Mouse (Mus musculus) cortical plate, adult 2 months (tissue): ENCODE data around the gene Tspan4.

ENCODE experiments used
- CTCF ChIP-seq: fragments of 200-500 bp; IDR thresholded peaks from 2 replicates; pipeline ENCODE4 v1.5.1; 2011; ENCODE audit warnings: mild to moderate bottlenecking, control low read depth, low read length; ENCODE audit not compliant: insufficient read depth; ENCODE audit errors: extremely low read depth
- POLR2A ChIP-seq: fragments of 200-500 bp; IDR thresholded peaks from 2 replicates; pipeline ENCODE4 v1.6.1; 2011; ENCODE audit warnings: mild to moderate bottlenecking, low read length, control low read depth; ENCODE audit not compliant: insufficient read depth; ENCODE audit errors: extremely low read depth

DNA sequence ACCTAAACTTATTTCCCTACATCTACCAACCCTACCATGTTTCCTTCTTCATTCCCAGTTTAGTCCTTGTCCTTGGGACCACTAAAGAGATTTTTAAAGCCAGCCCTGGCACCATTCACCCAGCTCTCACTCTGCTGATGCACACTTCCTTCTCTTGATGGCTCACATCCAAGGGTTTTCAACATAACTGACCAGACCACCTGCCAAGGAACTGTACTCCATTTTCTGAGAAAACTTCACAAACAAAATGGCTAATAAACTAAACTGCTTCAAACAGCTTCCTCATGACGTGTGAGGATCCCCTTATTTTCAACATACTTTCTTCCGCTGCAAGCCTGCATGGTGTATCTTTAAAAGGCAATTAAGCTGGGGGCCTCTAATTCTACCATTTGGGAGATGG lies 21.4 kb upstream of the Tspan4 start:
- no peak for TF ChIP-seq CTCF
- no peak for TF ChIP-seq POLR2A
